Mouse (Mus musculus) neural tube, embryonic 11.5 days (tissue): ENCODE data around the gene Ect2. TPM values are rescaled to one million over a fixed set of nuclear protein-coding genes. Genes with fewer than 3 reads are reported as not detected.
A peak's percentile ranks its signal among the peaks of the same experiment; 100 is the strongest.

Source experiments
- ATAC-seq: fragments of 200-750 bp; cut with Nextera tagmentation; 2 replicates; pipeline ENCODE4 v1.8.0; 2017; ENCODE audit warnings: moderate number of reproducible peaks, mild to moderate bottlenecking, moderate TSS enrichment, moderate library complexity; ENCODE audit not compliant: insufficient read depth, low FRiP score, low TSS enrichment
- DNase-seq: peaks from one replicate; pipeline ENCODE4 v3.0.0-alpha.2; 2015; ENCODE audit warnings: low spot score
- H3K27ac ChIP-seq: fragments of 300-500 bp; sonication (generic); 2 replicates; pipeline ENCODE4 v1.5.1; 2014; ENCODE audit warnings: low read depth, mild to moderate bottlenecking, low read length
- H3K27me3 ChIP-seq: fragments of 300-500 bp; sonication (generic); 2 replicates; pipeline ENCODE4 v1.6.1; 2014; ENCODE audit warnings: mild to moderate bottlenecking, low read length, mixed read lengths; ENCODE audit not compliant: control insufficient read depth, insufficient read depth
- H3K36me3 ChIP-seq: fragments of 300-500 bp; sonication (generic); 2 replicates; pipeline ENCODE4 v1.6.1; 2014; ENCODE audit warnings: mild to moderate bottlenecking, low read length, moderate library complexity, mixed read lengths; ENCODE audit not compliant: control insufficient read depth, insufficient read depth
- H3K4me1 ChIP-seq: fragments of 300-500 bp; sonication (generic); 2 replicates; pipeline ENCODE4 v1.6.1; 2014; ENCODE audit warnings: low read length, mixed read lengths; ENCODE audit not compliant: control insufficient read depth, insufficient read depth
- H3K4me2 ChIP-seq: fragments of 300-500 bp; sonication (generic); 2 replicates; pipeline ENCODE4 v1.6.1; 2014; ENCODE audit warnings: low read depth, mild to moderate bottlenecking, moderate library complexity
- H3K4me3 ChIP-seq: fragments of 300-500 bp; sonication (generic); 2 replicates; pipeline ENCODE4 v1.5.1; 2014; ENCODE audit warnings: low read depth, low read length
- H3K9ac ChIP-seq: fragments of 300-500 bp; sonication (generic); 2 replicates; pipeline ENCODE4 v1.6.1; 2014; ENCODE audit warnings: mild to moderate bottlenecking, low read length
- H3K9me3 ChIP-seq: fragments of 300-500 bp; sonication (generic); 2 replicates; pipeline ENCODE4 v1.6.1; 2016; ENCODE audit warnings: low read length; ENCODE audit not compliant: control insufficient read depth
- WGBS: fragments of 180-500 bp; shearing (Covaris S2); extraction: QIAGEN DNeasy Blood & Tissue Kit; methylation state at CpG from one replicate; pipeline ENCODE4 v1.1.7; 2014; 5-methylcytosine and 5-hydroxymethylcytosine counted together
- polyA plus RNA-seq: library from polyadenylated mRNA; unstranded; fragments of >200 nt; fragmentation: Nextera tagmentation; extraction: Ambion mirVana; gene quantifications from 2 replicates; pipeline ENCODE4 v1.2.1, GENCODE M21; 2014

Ect2 gene
- polyA plus RNA-seq, 1 experiment from 2014 or later, result 87.4 TPM

GRCm38 (mm10) chr3:27153191-27153671 lies 447 bp downstream of the Ect2 start:
- Histone ChIP-seq H3K27me3 (no peaks in the 10 kb centered on the region), H3K27ac (peak overlapping the region; percentile 4; the same call in 1 of the 2 replicates), H3K36me3 (no peaks in the 10 kb centered on the region), H3K4me2 (peak overlapping the region; percentile 68), H3K4me1 (peaks cover 5% of the 10 kb centered on the region), H3K9ac (peak overlapping the region; percentile 82), H3K9me3 (no peaks in the 10 kb centered on the region), H3K4me3 (peak overlapping the region; percentile 86)
- peak; percentile 39; the same call in 1 of the 2 replicates for ATAC-seq
- DNase-seq, result no peak
- WGBS, result under 1% methylated on average over 31 of the region's 31 CpGs

GRCm38 (mm10) chr3:27145733-27146132 lies 7.9 kb downstream of the Ect2 start:
- no peak for DNase-seq
- H3K4me3 ChIP-seq, result no peak overlapping the region

GRCm38 (mm10) chr3:27143570-27143969 lies 10.1 kb downstream of the Ect2 start:
- Histone ChIP-seq H3K4me2 (no peak overlapping the region), H3K4me3 (no peak overlapping the region), H3K36me3 (no peaks in the 10 kb centered on the region; the same call in 1 of the 2 replicates), H3K4me1 (no peaks in the 10 kb centered on the region), H3K27ac (no peak overlapping the region), H3K9ac (no peak overlapping the region), H3K9me3 (no peaks in the 10 kb centered on the region), H3K27me3 (no peaks in the 10 kb centered on the region)
- DNase-seq, result no peak
- 96% methylated on average over 7 of the region's 7 CpGs for WGBS
- no peak for ATAC-seq

More at GRCm38 (mm10) chr3:27145733-27146132, 7.9 kb downstream of the Ect2 start:
- Histone ChIP-seq H3K27ac (no peak overlapping the region), H3K4me2 (no peak overlapping the region), H3K36me3 (no peaks in the 10 kb centered on the region), H3K27me3 (no peaks in the 10 kb centered on the region), H3K9ac (no peak overlapping the region), H3K4me1 (no peaks in the 10 kb centered on the region), H3K9me3 (no peaks in the 10 kb centered on the region)
- WGBS, result 94% methylated on average over 7 of the region's 7 CpGs
- ATAC-seq, result no peak

- Histone ChIP-seq H3K27ac (no peak overlapping the region), H3K36me3 (peaks cover 4% of the 10 kb centered on the region), H3K4me3 (no peak overlapping the region), H3K9me3 (no peaks in the 10 kb centered on the region), H3K4me1 (no peaks in the 10 kb centered on the region), H3K4me2 (no peak overlapping the region), H3K27me3 (no peaks in the 10 kb centered on the region), H3K9ac (no peak overlapping the region)
- ATAC-seq (no peak), DNase-seq (no peak)
- WGBS, result 92% methylated on average over 8 of the region's 8 CpGs
Measured at GRCm38 (mm10) chr3:27140101-27140500, 13.6 kb downstream of the Ect2 start.

GRCm38 (mm10) chr3:27121864-27122450 lies 31.7 kb downstream of the Ect2 start:
- no peak for ATAC-seq
- H3K9me3 ChIP-seq, result no peaks in the 10 kb centered on the region

GRCm38 (mm10) chr3:27120932-27121331 lies 32.7 kb downstream of the Ect2 start:
- H3K9ac ChIP-seq, result no peak overlapping the region
- no peak overlapping the region for H3K4me3 ChIP-seq
- H3K9me3 ChIP-seq, result no peaks in the 10 kb centered on the region
- no peaks in the 10 kb centered on the region for H3K4me1 ChIP-seq
- 92% methylated on average over 6 of the region's 6 CpGs for WGBS
- no peak overlapping the region for H3K4me2 ChIP-seq
- no peak overlapping the region for H3K27ac ChIP-seq
- ATAC-seq (no peak), DNase-seq (no peak)
- H3K27me3 ChIP-seq, result no peaks in the 10 kb centered on the region
- H3K36me3 ChIP-seq, result peaks cover 11% of the 10 kb centered on the region

More at GRCm38 (mm10) chr3:27121864-27122450, 31.7 kb downstream of the Ect2 start:
- Histone ChIP-seq H3K9ac (no peak overlapping the region), H3K27me3 (no peaks in the 10 kb centered on the region), H3K4me2 (no peak overlapping the region), H3K36me3 (peaks cover 11% of the 10 kb centered on the region), H3K4me1 (no peaks in the 10 kb centered on the region), H3K27ac (no peak overlapping the region), H3K4me3 (no peak overlapping the region)
- 93% methylated on average over 9 of the region's 9 CpGs for WGBS
- no peak for DNase-seq

- H3K36me3 ChIP-seq, result peaks cover 13% of the 10 kb centered on the region
- ATAC-seq (no peak), DNase-seq (no peak)
- 87% methylated on average over 4 of the region's 4 CpGs for WGBS
- H3K4me1 ChIP-seq, result no peaks in the 10 kb centered on the region
- H3K4me3 ChIP-seq, result no peak overlapping the region
- no peaks in the 10 kb centered on the region for H3K27me3 ChIP-seq
- H3K9ac ChIP-seq, result no peak overlapping the region
- no peak overlapping the region for H3K27ac ChIP-seq
- H3K4me2 ChIP-seq, result no peak overlapping the region
- no peaks in the 10 kb centered on the region for H3K9me3 ChIP-seq
Measured at GRCm38 (mm10) chr3:27118227-27118626, 35.5 kb downstream of the Ect2 start.

GRCm38 (mm10) chr3:27110860-27111259 lies 42.8 kb downstream of the Ect2 start:
- Histone ChIP-seq H3K27me3 (no peaks in the 10 kb centered on the region), H3K4me1 (no peaks in the 10 kb centered on the region), H3K9ac (no peak overlapping the region), H3K9me3 (no peaks in the 10 kb centered on the region), H3K4me3 (no peak overlapping the region), H3K36me3 (peaks cover 6% of the 10 kb centered on the region; the same call in 1 of the 2 replicates), H3K27ac (no peak overlapping the region), H3K4me2 (no peak overlapping the region)
- ATAC-seq (no peak), DNase-seq (no peak)

GRCm38 (mm10) chr3:27109109-27109508 lies 44.6 kb downstream of the Ect2 start:
- Histone ChIP-seq H3K9ac (no peak overlapping the region; the same call in 1 of the 2 replicates), H3K9me3 (no peaks in the 10 kb centered on the region), H3K27me3 (no peaks in the 10 kb centered on the region), H3K27ac (no peak overlapping the region), H3K36me3 (peaks cover 3% of the 10 kb centered on the region; the same call in 1 of the 2 replicates), H3K4me2 (no peak overlapping the region), H3K4me3 (no peak overlapping the region), H3K4me1 (no peaks in the 10 kb centered on the region)
- ATAC-seq, result 0 out of 2 replicates have a peak, but pooled peaks have one; percentile 35
- 94% methylated on average over 4 of the region's 4 CpGs for WGBS
- DNase-seq, result no peak
